Mouse (Mus musculus): ENCODE measurements around the gene Josd2. TPM values are rescaled to one million over a fixed set of nuclear protein-coding genes. Genes with fewer than 3 reads are reported as not detected.

Josd2 gene
- total and polyA plus RNA-seq, 2 experiments from 2014 or later, result 28.3 to 44.5 TPM

- Histone ChIP-seq H3K4me3 (ENCODE audit: low read length) (no peak overlapping the region), H3K9ac (replicated peaks; ENCODE audit: low read length) (no peak overlapping the region), H3K36me3 (ENCODE audit: insufficient read depth, low read length) (0 out of 2 replicates have a peak, but pooled peaks cover 7% of the 10 kb centered on the region), H3K4me1 (ENCODE audit: insufficient read depth, low read length) (no peaks in the 10 kb centered on the region), H3K27me3 (ENCODE audit: insufficient read depth, low read length) (0 out of 2 replicates have a peak, but pooled peaks cover 4% of the 10 kb centered on the region), H3K4me2 (ENCODE audit: low read depth, low read length) (no peak overlapping the region), H3K27ac (no peak overlapping the region), H3K9me3 (ENCODE audit: low read length) (no peaks in the 10 kb centered on the region)
- TF ChIP-seq CTCF (IDR thresholded peaks at IDR 0.05; ENCODE audit: low read depth), result no peak
- no peak for ATAC-seq
- DNase-seq (ENCODE audit: low spot score), result no peak
- WGBS, result 100% methylated on average over 1 of the region's 1 CpGs
Observed at GRCm38 (mm10) chr7:44484109-44484508, 16.3 kb downstream of the Josd2 start.

- peak; percentile 86 for ATAC-seq
- Histone ChIP-seq H3K4me3 (ENCODE audit: low read length) (no peak overlapping the region), H3K36me3 (ENCODE audit: insufficient read depth, low read length) (peaks cover 13% of the 10 kb centered on the region; the same call in 1 of the 2 replicates), H3K4me1 (ENCODE audit: insufficient read depth, low read length) (no peaks in the 10 kb centered on the region), H3K9ac (replicated peaks; ENCODE audit: low read length) (no peak overlapping the region), H3K9me3 (ENCODE audit: low read length) (no peaks in the 10 kb centered on the region), H3K27ac (no peak overlapping the region), H3K27me3 (ENCODE audit: insufficient read depth, low read length) (no peaks in the 10 kb centered on the region), H3K4me2 (ENCODE audit: low read depth, low read length) (no peak overlapping the region)
- peak; percentile 91 for DNase-seq (ENCODE audit: low spot score)
- WGBS, result 43% methylated on average over 5 of the region's 5 CpGs
- TF ChIP-seq CTCF (IDR thresholded peaks at IDR 0.05; ENCODE audit: low read depth), result peak; percentile 100
Observed at GRCm38 (mm10) chr7:44484841-44485571, 17.2 kb downstream of the Josd2 start.

GRCm38 (mm10) chr7:44485572-44486195 is 17.9 kb downstream of the Josd2 start:
- Histone ChIP-seq H3K36me3 (ENCODE audit: insufficient read depth, low read length) (peaks cover 20% of the 10 kb centered on the region; the same call in 1 of the 2 replicates), H3K4me3 (ENCODE audit: low read length) (no peak overlapping the region), H3K4me2 (ENCODE audit: low read depth, low read length) (no peak overlapping the region), H3K27me3 (ENCODE audit: insufficient read depth, low read length) (no peaks in the 10 kb centered on the region), H3K9ac (replicated peaks; ENCODE audit: low read length) (no peak overlapping the region), H3K9me3 (ENCODE audit: low read length) (no peaks in the 10 kb centered on the region), H3K4me1 (ENCODE audit: insufficient read depth, low read length) (no peaks in the 10 kb centered on the region), H3K27ac (no peak overlapping the region)
- ATAC-seq (no peak), DNase-seq (ENCODE audit: low spot score) (no peak)
- 73% methylated on average over 7 of the region's 7 CpGs for WGBS
- no peak for TF ChIP-seq CTCF (IDR thresholded peaks at IDR 0.05; ENCODE audit: low read depth)

GRCm38 (mm10) chr7:44486927-44487575 is 19.3 kb downstream of the Josd2 start:
- Histone ChIP-seq H3K27me3 (ENCODE audit: insufficient read depth, low read length) (no peaks in the 10 kb centered on the region), H3K9ac (replicated peaks; ENCODE audit: low read length) (no peak overlapping the region), H3K36me3 (ENCODE audit: insufficient read depth, low read length) (peaks cover 33% of the 10 kb centered on the region), H3K27ac (no peak overlapping the region), H3K4me1 (ENCODE audit: insufficient read depth, low read length) (no peaks in the 10 kb centered on the region), H3K9me3 (ENCODE audit: low read length) (no peaks in the 10 kb centered on the region), H3K4me3 (ENCODE audit: low read length) (no peak overlapping the region), H3K4me2 (ENCODE audit: low read depth, low read length) (no peak overlapping the region)
- DNase-seq (ENCODE audit: low spot score), result no peak
- no peak for TF ChIP-seq CTCF (IDR thresholded peaks at IDR 0.05; ENCODE audit: low read depth)
- ATAC-seq, result peak; percentile 19
- 55% methylated on average over 13 of the region's 13 CpGs for WGBS

GRCm38 (mm10) chr7:44487936-44488335 is 20.2 kb downstream of the Josd2 start:
- Histone ChIP-seq H3K36me3 (ENCODE audit: insufficient read depth, low read length) (peaks cover 40% of the 10 kb centered on the region), H3K4me3 (ENCODE audit: low read length) (no peak overlapping the region), H3K27me3 (ENCODE audit: insufficient read depth, low read length) (no peaks in the 10 kb centered on the region), H3K27ac (no peak overlapping the region), H3K4me2 (ENCODE audit: low read depth, low read length) (no peak overlapping the region), H3K4me1 (ENCODE audit: insufficient read depth, low read length) (no peaks in the 10 kb centered on the region), H3K9ac (replicated peaks; ENCODE audit: low read length) (no peak overlapping the region), H3K9me3 (ENCODE audit: low read length) (no peaks in the 10 kb centered on the region)
- no peak for TF ChIP-seq CTCF (IDR thresholded peaks at IDR 0.05; ENCODE audit: low read depth)
- peak; percentile 0 for DNase-seq (ENCODE audit: low spot score)
- 82% methylated on average over 7 of the region's 7 CpGs for WGBS
- no peak for ATAC-seq

GRCm38 (mm10) chr7:44488545-44488944 is 20.8 kb downstream of the Josd2 start:
- TF ChIP-seq CTCF (IDR thresholded peaks at IDR 0.05; ENCODE audit: low read depth), result no peak
- ATAC-seq (no peak), DNase-seq (ENCODE audit: low spot score) (peak; percentile 9)
- Histone ChIP-seq H3K4me3 (ENCODE audit: low read length) (no peak overlapping the region), H3K4me2 (ENCODE audit: low read depth, low read length) (no peak overlapping the region), H3K27me3 (ENCODE audit: insufficient read depth, low read length) (no peaks in the 10 kb centered on the region), H3K27ac (no peak overlapping the region), H3K9ac (replicated peaks; ENCODE audit: low read length) (no peak overlapping the region), H3K9me3 (ENCODE audit: low read length) (no peaks in the 10 kb centered on the region), H3K4me1 (ENCODE audit: insufficient read depth, low read length) (no peaks in the 10 kb centered on the region), H3K36me3 (ENCODE audit: insufficient read depth, low read length) (peaks cover 43% of the 10 kb centered on the region)
- WGBS, result 86% methylated on average over 8 of the region's 8 CpGs

Data from hindbrain, postnatal 0 days (tissue).